Mouse (Mus musculus): ENCODE measurements around the gene Emg1.

Gene Emg1

DNA sequence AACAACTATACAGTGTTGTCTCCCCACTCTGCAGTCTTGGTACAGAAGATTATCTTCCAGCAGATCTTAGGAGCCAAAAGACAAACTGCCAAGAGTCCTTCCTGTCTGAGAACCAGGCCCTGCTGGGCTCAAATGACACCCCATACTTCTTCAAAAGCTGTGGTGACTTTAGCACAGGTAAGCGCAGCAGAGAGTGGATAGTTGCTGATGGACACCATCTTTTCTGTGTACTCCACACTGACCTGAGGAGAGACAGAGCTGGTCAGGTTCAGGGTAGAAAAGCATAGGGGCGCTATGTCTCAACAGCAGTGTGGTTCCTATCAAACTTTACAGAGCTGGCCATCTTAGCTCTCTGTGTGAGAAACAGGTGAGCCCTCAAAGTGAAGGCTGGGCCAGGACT, 7.6 kb downstream of the Emg1 start:
- DNase-seq (ENCODE audit: low read depth, low spot score), result no peak
- peaks cover 17% of the 10 kb centered on the region for H3K36me3 ChIP-seq (ENCODE audit: control insufficient read depth, insufficient read depth, low read length, poor library complexity, severe bottlenecking)

DNA sequence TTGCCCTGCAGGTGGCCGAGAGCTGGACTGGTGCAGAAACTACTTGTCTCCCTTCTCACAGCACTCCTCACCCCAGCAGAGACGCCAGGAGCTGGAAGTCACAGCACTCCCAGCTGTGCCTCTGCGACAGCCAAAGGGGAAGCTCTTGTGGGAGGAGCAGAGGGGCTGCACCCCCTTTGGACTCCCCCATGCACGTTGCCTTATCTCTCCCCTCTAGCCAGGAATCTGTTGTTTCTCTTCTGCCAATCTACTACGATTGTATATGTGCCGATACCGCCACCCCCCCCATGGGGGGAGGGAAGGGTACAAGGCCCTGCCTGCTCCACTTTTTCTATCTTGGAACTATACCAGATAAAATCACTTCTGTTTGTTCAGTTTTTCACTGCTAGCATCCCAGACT, 8.2 kb downstream of the Emg1 start:
- no peak for DNase-seq (ENCODE audit: low read depth, low spot score)
- peaks cover 17% of the 10 kb centered on the region for H3K36me3 ChIP-seq (ENCODE audit: control insufficient read depth, insufficient read depth, low read length, poor library complexity, severe bottlenecking)
- no peaks in the 10 kb centered on the region for H3K27me3 ChIP-seq (ENCODE audit: control insufficient read depth, insufficient read depth, low read length, poor library complexity, severe bottlenecking)

More for the DNA sequence above, 7.6 kb downstream of the Emg1 start:
- no peaks in the 10 kb centered on the region for H3K27me3 ChIP-seq (ENCODE audit: control insufficient read depth, insufficient read depth, low read length, poor library complexity, severe bottlenecking)

DNA sequence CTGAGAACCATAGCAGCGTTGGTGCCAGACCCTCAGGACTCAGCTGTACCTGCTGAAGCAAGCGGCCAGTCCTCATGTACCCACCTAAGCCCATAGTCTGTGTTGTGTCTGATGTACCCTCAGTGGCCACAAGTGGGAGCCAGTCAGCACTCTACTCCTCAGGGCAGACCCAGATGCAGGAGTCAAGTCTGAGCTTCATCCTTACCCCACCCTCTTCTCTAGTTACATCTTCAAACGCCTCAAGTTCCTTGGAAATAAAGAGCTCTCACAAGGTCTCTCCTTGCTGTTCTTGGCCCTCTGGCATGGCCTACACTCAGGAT, 9.2 kb downstream of the Emg1 start:
- Histone ChIP-seq H3K36me3 (ENCODE audit: control insufficient read depth, insufficient read depth, low read length, poor library complexity, severe bottlenecking) (peaks cover 17% of the 10 kb centered on the region), H3K27me3 (ENCODE audit: control insufficient read depth, insufficient read depth, low read length, poor library complexity, severe bottlenecking) (no peaks in the 10 kb centered on the region)
- DNase-seq (ENCODE audit: low read depth, low spot score), result peak; percentile 86

DNA sequence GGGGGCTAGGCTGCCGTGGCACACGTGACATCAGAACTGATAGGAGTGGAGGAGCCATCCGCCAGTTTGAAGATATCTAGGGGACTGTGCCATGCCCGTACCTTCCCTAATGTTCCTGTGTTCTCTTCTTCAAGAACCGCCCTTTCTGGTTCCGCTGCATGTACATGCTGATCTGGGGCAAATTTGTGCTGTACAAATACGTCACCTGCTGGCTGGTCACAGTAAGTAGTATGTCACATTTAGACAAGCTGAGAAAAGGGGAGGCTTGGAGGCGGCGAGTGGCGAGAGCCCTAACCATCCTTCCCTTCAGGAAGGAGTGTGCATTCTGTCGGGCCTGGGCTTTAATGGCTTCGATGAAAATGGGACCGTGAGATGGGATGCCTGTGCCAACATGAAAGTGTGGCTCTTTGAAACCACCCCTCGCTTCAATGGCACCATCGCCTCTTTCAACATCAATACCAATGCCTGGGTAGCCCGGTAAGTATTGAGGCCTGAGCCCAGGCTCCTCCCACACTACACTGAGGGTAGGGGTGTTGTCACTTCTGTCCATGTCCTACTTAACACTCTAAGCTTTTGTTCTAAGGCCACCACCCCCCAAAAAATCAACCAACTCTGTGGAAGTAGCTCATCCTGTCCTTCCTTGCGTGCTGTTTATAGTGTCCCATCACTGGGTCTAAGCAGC, 9.7 kb downstream of the Emg1 start:
- Histone ChIP-seq H3K27me3 (ENCODE audit: control insufficient read depth, insufficient read depth, low read length, poor library complexity, severe bottlenecking) (no peaks in the 10 kb centered on the region), H3K36me3 (ENCODE audit: control insufficient read depth, insufficient read depth, low read length, poor library complexity, severe bottlenecking) (peaks cover 15% of the 10 kb centered on the region)
- no peak for DNase-seq (ENCODE audit: low read depth, low spot score)

DNA sequence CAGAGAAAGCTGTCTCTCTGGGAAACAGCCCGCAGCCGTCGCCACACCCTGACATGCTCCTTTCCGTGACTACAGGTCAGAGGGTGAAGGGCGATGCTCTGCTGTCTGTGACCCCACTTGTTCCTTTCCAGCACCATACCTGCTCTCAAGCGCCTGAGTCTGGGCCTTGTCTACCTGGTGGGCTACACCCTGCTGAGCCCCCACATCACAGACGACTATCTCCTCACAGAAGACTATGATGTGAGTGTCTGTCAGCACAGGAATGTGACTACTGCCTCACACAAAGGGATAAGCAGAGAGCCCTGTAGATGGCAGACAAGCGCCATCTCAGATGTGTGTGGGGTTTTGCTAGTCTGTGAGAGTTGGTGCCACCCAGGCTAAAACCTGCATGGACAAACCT, 10.6 kb downstream of the Emg1 start:
- DNase-seq (ENCODE audit: low read depth, low spot score), result peak; percentile 57
- peaks cover 15% of the 10 kb centered on the region for H3K36me3 ChIP-seq (ENCODE audit: control insufficient read depth, insufficient read depth, low read length, poor library complexity, severe bottlenecking)
- no peaks in the 10 kb centered on the region for H3K27me3 ChIP-seq (ENCODE audit: control insufficient read depth, insufficient read depth, low read length, poor library complexity, severe bottlenecking)

DNA sequence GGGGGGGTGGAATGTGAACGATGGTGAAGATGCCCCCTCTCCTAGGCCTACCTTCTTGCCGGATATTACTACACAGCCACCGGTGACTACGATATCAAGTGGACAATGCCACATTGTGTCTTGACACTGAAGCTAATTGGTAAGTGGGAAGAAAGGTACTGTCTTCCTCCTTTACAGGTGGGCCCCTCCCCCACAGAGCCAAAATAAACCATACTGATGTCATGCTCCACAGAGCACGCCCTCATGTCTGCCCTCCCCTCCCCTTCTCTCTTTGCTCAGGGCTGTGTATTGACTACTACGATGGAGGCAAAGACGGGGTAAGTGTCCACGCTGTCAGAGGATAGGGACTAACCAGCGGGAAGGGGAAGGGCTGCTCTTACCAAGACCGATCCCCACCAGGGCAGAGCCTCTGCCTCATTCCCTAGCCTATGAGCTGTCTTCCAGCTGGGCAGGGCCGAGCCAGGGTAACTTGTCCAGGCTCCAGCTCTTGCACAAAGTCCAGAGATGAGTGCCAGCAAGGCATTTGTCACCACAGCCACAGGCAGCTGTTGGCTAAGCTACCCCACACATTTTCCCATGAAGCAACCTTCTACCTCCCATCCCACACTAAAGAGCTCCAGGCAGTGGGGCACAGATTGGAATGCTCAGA, 11.9 kb downstream of the Emg1 start:
- DNase-seq (ENCODE audit: low read depth, low spot score), result no peak

DNA sequence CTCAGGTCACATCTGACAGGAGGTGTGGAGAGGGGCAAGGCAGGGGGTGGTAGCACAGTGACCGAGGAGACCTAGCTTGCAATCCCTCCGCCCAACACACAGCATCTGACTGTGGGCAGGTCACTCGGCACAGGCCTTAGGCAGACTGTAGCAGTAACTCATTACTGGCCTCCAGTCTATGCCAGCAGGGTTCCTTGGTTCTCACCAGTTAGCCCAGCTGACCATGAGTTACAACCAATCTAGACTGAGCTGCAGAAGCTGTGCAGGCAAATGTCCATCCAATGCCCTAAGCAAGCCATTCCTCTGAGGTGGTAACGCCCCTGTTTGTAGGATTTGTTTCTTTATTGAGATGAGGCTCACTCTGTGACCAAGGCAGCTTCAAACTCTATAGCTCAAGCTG, 12.6 kb downstream of the Emg1 start:
- peaks cover 8% of the 10 kb centered on the region for H3K36me3 ChIP-seq (ENCODE audit: control insufficient read depth, insufficient read depth, low read length, poor library complexity, severe bottlenecking)
- no peaks in the 10 kb centered on the region for H3K27me3 ChIP-seq (ENCODE audit: control insufficient read depth, insufficient read depth, low read length, poor library complexity, severe bottlenecking)
- DNase-seq (ENCODE audit: low read depth, low spot score), result no peak

More for the DNA sequence above, 11.9 kb downstream of the Emg1 start:
- Histone ChIP-seq H3K36me3 (ENCODE audit: control insufficient read depth, insufficient read depth, low read length, poor library complexity, severe bottlenecking) (peaks cover 10% of the 10 kb centered on the region), H3K27me3 (ENCODE audit: control insufficient read depth, insufficient read depth, low read length, poor library complexity, severe bottlenecking) (no peaks in the 10 kb centered on the region)

DNA sequence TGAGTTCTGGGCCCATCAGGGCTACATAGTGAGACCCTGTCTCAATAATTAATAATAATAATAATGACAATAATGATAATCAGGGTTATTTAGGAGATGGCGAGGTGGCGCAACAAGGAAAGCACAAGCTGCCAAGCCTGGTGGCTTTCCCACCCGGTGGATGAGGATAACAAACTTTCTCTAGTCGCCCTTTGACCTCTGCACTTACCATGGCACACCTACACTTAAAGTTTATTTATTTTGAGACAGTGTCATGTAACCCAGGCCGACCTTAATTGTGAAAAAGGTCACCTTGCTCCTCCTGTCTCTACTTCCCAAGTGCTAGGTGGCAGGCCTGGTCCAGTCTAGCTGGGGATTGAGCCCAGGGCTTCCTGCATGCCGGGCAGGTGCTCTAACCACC, 13.2 kb downstream of the Emg1 start:
- H3K36me3 ChIP-seq (ENCODE audit: control insufficient read depth, insufficient read depth, low read length, poor library complexity, severe bottlenecking), result peaks cover 5% of the 10 kb centered on the region
- DNase-seq (ENCODE audit: low read depth, low spot score), result no peak
- no peaks in the 10 kb centered on the region for H3K27me3 ChIP-seq (ENCODE audit: control insufficient read depth, insufficient read depth, low read length, poor library complexity, severe bottlenecking)

DNA sequence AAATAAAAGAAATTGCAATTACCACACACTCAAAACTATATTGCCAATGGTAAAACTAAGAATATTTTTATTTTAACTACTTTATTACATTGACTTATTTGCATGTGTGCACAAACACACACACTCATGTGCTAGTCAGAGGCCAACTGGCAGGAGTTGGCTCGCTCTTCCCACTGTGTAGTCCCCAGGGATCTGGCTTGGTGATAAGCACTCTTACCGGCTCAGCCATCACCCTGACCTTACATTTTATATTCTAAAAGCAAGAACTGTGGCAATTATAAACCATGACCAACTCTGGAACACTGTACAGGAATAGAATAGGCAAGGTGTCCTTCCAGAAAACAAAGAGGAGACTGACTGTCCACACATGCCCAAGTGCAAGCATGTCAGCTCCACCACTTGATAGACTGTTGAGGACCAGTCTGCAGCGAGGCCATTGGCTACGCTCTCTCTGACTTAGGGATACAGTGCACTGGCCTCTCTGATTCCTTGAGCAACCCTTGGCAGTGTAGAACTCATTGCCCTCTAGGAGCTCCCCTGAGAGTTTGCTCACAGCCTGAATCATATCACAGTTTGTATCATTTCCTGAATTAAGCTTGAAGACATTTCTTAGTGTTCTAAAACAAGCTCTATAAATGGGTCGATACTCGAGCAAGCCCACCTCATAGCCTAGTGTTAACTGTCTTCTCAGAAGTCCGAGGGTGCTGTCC, 15.4 kb downstream of the Emg1 start:
- Histone ChIP-seq H3K36me3 (ENCODE audit: control insufficient read depth, insufficient read depth, low read length, poor library complexity, severe bottlenecking) (no peaks in the 10 kb centered on the region; the same call in none of the 2 replicates), H3K27me3 (ENCODE audit: control insufficient read depth, insufficient read depth, low read length, poor library complexity, severe bottlenecking) (no peaks in the 10 kb centered on the region)
- DNase-seq (ENCODE audit: low read depth, low spot score), result no peak

DNA sequence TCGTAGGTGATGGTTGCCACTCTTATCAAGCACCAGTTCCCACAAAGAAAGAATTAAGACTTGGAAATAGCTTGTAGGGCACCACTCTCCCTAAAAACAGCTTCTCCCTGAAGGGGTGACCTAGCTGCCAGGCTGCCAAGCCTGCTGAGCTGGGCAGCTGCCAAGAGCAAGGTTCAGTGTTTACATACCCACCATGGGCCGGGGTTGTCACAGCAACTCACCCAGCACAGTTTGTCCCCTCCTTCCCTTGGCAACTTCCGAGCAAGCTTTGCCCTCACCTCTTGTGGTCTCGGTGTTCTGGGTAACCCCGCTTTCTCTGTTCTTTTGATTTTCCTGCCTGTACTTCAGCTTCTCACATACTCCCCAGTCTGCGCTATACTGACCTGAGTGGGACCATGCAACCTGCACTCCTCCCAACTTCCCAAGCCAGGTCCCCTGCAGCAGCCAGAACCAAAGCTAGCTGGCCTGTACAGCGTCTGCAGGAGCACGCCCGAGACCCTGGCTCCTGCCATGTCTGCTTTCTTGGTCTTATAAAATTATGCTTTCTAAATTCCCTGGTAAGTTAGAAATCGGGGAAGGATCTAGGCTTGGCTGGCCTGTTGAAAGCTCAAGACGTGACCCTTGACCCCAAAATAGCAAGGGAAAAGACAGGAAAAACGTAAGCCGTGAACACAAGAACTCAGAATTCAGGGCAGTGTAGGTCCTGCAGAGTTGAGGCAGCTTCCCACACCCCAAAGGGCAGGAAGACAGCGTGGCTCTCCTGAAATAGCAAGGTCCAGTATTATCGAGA, 17.6 kb downstream of the Emg1 start:
- DNase-seq (ENCODE audit: low read depth, low spot score), result no peak
- no peaks in the 10 kb centered on the region for H3K27me3 ChIP-seq (ENCODE audit: control insufficient read depth, insufficient read depth, low read length, poor library complexity, severe bottlenecking)

DNA sequence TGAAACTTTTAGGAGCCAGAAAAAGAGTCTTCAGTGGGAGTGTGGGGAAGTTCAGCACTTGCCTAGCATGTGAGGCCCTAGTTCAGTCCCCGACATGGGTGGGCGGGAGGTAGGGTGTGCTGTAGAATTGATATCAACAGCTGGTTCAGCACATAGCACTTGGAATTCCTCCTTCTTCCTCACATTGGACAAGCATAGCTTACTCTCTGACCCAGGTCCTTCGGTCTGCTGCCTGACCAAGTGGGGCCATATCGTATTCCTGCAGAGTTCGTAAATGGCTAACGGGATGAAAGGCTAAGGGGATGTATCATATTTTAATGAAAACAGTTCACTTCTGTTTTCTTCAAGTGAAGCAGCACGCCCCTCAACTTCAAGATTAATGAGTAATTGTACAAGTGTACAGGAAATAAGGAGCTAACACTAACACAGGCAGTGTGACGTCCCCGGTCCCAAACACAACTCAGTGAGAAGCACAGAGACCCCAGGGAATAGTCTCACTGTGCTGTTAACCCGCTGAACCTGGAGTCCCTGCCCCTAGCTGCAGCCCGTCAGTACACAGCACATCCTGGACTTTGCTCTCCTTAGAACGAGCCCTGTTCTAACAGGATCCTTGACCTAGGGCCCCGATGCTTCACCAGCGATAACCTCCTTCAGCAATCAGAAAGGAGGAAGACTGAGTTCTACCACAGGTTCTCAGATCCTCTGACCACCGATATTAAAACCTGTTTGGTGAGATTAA, 18.6 kb downstream of the Emg1 start:
- Histone ChIP-seq H3K27me3 (ENCODE audit: control insufficient read depth, insufficient read depth, low read length, poor library complexity, severe bottlenecking) (no peaks in the 10 kb centered on the region), H3K36me3 (ENCODE audit: control insufficient read depth, insufficient read depth, low read length, poor library complexity, severe bottlenecking) (no peaks in the 10 kb centered on the region; the same call in 1 of the 2 replicates)

More for the DNA sequence above, 17.6 kb downstream of the Emg1 start:
- H3K36me3 ChIP-seq (ENCODE audit: control insufficient read depth, insufficient read depth, low read length, poor library complexity, severe bottlenecking), result no peaks in the 10 kb centered on the region; the same call in none of the 2 replicates

DNA sequence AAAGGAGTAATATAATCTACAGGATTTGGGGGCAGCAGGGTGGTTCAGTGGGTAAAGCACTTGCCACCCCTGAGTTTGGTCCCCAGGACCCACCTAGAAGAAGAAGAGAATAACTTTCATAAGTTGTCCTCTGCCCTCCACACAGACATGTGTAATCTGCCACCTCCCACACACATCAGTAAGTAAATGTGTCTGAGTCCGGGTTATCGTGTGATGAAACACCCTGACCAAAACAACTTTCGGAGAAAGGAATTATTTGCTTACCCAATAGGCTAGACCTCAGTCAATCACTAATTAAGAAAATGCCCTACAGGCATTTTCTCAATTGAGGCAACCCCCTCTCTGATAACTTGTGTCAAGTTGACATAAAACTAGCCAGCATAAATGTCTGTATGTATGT, 21.5 kb downstream of the Emg1 start:
- Histone ChIP-seq H3K36me3 (ENCODE audit: control insufficient read depth, insufficient read depth, low read length, poor library complexity, severe bottlenecking) (no peaks in the 10 kb centered on the region), H3K27me3 (ENCODE audit: control insufficient read depth, insufficient read depth, low read length, poor library complexity, severe bottlenecking) (no peaks in the 10 kb centered on the region)
- DNase-seq (ENCODE audit: low read depth, low spot score), result no peak

More for the DNA sequence above, 18.6 kb downstream of the Emg1 start:
- DNase-seq (ENCODE audit: low read depth, low spot score), result no peak

DNA sequence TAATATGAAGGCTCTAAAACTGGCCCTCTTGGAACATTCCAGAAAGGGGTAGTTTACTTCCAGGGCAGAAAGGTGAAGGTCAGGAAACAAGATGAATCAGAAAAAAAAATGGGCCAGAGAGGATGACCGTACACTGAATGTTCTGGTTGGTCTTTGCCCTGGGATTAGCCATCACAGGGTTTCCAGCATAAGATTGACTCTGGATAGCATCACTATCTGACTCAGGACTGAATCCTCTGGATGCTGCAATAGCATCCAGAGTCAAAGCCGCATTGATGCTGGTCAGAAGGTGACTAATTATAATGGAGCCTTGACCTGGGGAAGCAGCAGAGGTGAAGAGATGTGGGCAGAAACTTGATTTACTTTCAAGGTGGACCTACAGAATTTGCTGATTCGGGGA, 23.0 kb downstream of the Emg1 start:
- no peak for DNase-seq (ENCODE audit: low read depth, low spot score)
- H3K27me3 ChIP-seq (ENCODE audit: control insufficient read depth, insufficient read depth, low read length, poor library complexity, severe bottlenecking), result no peaks in the 10 kb centered on the region

DNA sequence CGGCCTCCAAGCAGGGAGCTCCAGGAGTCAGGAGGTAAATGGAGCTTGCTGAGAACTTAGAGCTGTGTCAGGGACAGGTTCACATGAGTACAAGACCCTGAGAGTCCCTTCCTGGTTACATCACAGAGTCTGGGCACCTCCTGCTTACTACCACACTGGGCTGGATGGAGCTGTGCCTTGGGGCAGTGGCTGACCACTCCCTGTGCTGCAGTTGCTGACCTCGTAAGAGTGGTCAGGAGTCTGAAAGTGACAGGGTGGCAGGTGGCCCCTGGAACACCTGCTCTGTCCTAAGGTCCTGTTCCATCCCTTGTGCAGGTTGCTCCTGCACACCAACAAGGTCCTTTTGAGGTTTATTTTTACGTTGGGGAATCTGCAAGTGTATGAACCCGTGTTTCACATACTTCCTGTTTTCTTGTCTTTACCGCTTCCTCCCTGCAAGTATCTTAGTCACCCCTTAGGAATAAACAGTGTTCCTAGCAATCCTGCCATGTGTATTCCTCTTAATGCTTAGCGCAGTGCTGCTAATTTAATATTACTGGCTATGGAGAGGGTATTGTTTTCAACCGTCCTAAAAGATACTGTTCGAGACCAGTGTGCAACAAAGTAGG, 23.7 kb downstream of the Emg1 start:
- no peak for DNase-seq (ENCODE audit: low read depth, low spot score)
- Histone ChIP-seq H3K27me3 (ENCODE audit: control insufficient read depth, insufficient read depth, low read length, poor library complexity, severe bottlenecking) (no peaks in the 10 kb centered on the region), H3K36me3 (ENCODE audit: control insufficient read depth, insufficient read depth, low read length, poor library complexity, severe bottlenecking) (no peaks in the 10 kb centered on the region)

More for the DNA sequence above, 23.0 kb downstream of the Emg1 start:
- no peaks in the 10 kb centered on the region for H3K36me3 ChIP-seq (ENCODE audit: control insufficient read depth, insufficient read depth, low read length, poor library complexity, severe bottlenecking)

Data from splenic B cell, adult 2 months (primary cell).